Comparison of ENCODE assay signal across 9 mouse cellular contexts in genomic region chr17:46621324-46621723, GRCm38 (mm10). TPM values are rescaled to one million over a fixed set of nuclear protein-coding genes. Genes with fewer than 3 reads are reported as not detected.
A peak's percentile ranks its signal among the peaks of the same experiment; 100 is the strongest.
DNase-seq lines count a peak whose midpoint lies in the region; ATAC-seq lines count a peak whose summit lies in the region.
"Had no signal": no experiment of that assay in that cellular context is flagged by ENCODE, and none has a peak within 500 bp of the region (broad histone marks: within the 10 kb centered on the region; RNA-seq: fewer than 3 reads in every experiment).

No protein-coding gene starts in this region.

- H3K4me2 ChIP-seq in forebrain, embryonic 13.5 days: peak overlapping the region; percentile 23; the same call in 1 of the 2 replicates
- peak overlapping the region; percentile 8 for H3K4me2 ChIP-seq in embryonic facial prominence, embryonic 15.5 days (replicated peaks)
- peak overlapping the region; percentile 21; the same call in 1 of the 2 replicates for H3K4me2 ChIP-seq in intestine, embryonic 14.5 days (ENCODE audit: low read length)

- no peaks in the 10 kb centered on the region for H3K9me3 ChIP-seq in forebrain, embryonic 13.5 days (replicated peaks)
- 0 out of 2 replicates have a peak, but pooled peaks cover 4% of the 10 kb centered on the region for H3K9me3 ChIP-seq in forebrain, embryonic 10.5 days
- no peaks in the 10 kb centered on the region for H3K9me3 ChIP-seq in embryonic facial prominence, embryonic 15.5 days (replicated peaks)
- no peaks in the 10 kb centered on the region for H3K9me3 ChIP-seq in intestine, embryonic 14.5 days (ENCODE audit: control insufficient read depth, low read length)

- peaks cover 76% of the 10 kb centered on the region for H3K4me1 ChIP-seq in forebrain, embryonic 13.5 days
- H3K4me1 ChIP-seq in forebrain, embryonic 10.5 days: peaks cover 99% of the 10 kb centered on the region
- H3K4me1 ChIP-seq in embryonic facial prominence, embryonic 15.5 days: peaks cover 93% of the 10 kb centered on the region
- H3K4me1 ChIP-seq in intestine, embryonic 14.5 days (replicated peaks; ENCODE audit: control insufficient read depth, insufficient read depth, low read length): peaks cover 98% of the 10 kb centered on the region

- peak overlapping the region; percentile 40 for H3K27ac ChIP-seq in forebrain, embryonic 13.5 days
- no peak overlapping the region for H3K27ac ChIP-seq in forebrain, embryonic 10.5 days
- peak overlapping the region; percentile 96 for H3K27ac ChIP-seq in embryonic facial prominence, embryonic 15.5 days (replicated peaks)
- H3K27ac ChIP-seq in intestine, embryonic 14.5 days (ENCODE audit: low read depth): peak overlapping the region; percentile 19; the same call in 1 of the 2 replicates
- H3K27ac ChIP-seq: macrophage had no signal

- H3K36me3 ChIP-seq in forebrain, embryonic 13.5 days (ENCODE audit: poor library complexity, severe bottlenecking): no peaks in the 10 kb centered on the region
- H3K36me3 ChIP-seq in forebrain, embryonic 10.5 days (replicated peaks): peaks cover 10% of the 10 kb centered on the region
- no peaks in the 10 kb centered on the region for H3K36me3 ChIP-seq in embryonic facial prominence, embryonic 15.5 days
- no peaks in the 10 kb centered on the region for H3K36me3 ChIP-seq in intestine, embryonic 14.5 days (ENCODE audit: control insufficient read depth, insufficient read depth, low read length)

- H3K4me3 ChIP-seq in forebrain, embryonic 13.5 days: no peak overlapping the region
- H3K4me3 ChIP-seq in forebrain, embryonic 10.5 days: no peak overlapping the region
- H3K4me3 ChIP-seq in embryonic facial prominence, embryonic 15.5 days (replicated peaks): no peak overlapping the region
- H3K4me3 ChIP-seq in intestine, embryonic 14.5 days (ENCODE audit: low read depth, low read length): no peak overlapping the region

- H3K9ac ChIP-seq in forebrain, embryonic 13.5 days: no peak overlapping the region
- no peak overlapping the region for H3K9ac ChIP-seq in embryonic facial prominence, embryonic 15.5 days
- H3K9ac ChIP-seq in intestine, embryonic 14.5 days (ENCODE audit: low read length): no peak overlapping the region

- 76% methylated on average over 15 of the region's 15 CpGs for WGBS in forebrain, embryonic 13.5 days
- 83% methylated on average over 15 of the region's 15 CpGs for WGBS in forebrain, embryonic 10.5 days
- WGBS in embryonic facial prominence, embryonic 15.5 days: 27% methylated on average over 15 of the region's 15 CpGs
- 27% methylated on average over 15 of the region's 15 CpGs for WGBS in intestine, embryonic 14.5 days

- H3K27me3 ChIP-seq in forebrain, embryonic 13.5 days: no peaks in the 10 kb centered on the region
- H3K27me3 ChIP-seq in forebrain, embryonic 10.5 days (ENCODE audit: poor library complexity, severe bottlenecking): no peaks in the 10 kb centered on the region
- no peaks in the 10 kb centered on the region for H3K27me3 ChIP-seq in embryonic facial prominence, embryonic 15.5 days
- H3K27me3 ChIP-seq in intestine, embryonic 14.5 days (replicated peaks; ENCODE audit: control insufficient read depth, insufficient read depth, low read length): no peaks in the 10 kb centered on the region

- no peak for ATAC-seq in forebrain, embryonic 13.5 days
- no peak for ATAC-seq in embryonic facial prominence, embryonic 15.5 days (ENCODE audit: insufficient number of reproducible peaks, low FRiP score, low TSS enrichment, low read depth)
- no peak for ATAC-seq in intestine, embryonic 14.5 days (replicated peaks; ENCODE audit: low FRiP score, low TSS enrichment, low read depth)
- ATAC-seq in erythroblast, adult 5-6 weeks (replicated peaks; ENCODE audit: low FRiP score, poor library complexity, severe bottlenecking): no peak

- no peak for DNase-seq in forebrain, embryonic 10.5 days (ENCODE audit: extremely low spot score, low spot score)
- DNase-seq in MN1 (ENCODE audit: low spot score) (peak; percentile 70), liver (peak; percentile 44)
- no peak for DNase-seq in intestine, embryonic 14.5 days (ENCODE audit: low spot score)
- peak; percentile 84 for DNase-seq in right cerebral cortex, postnatal 10 days (ENCODE audit: low spot score in 2 of 2)

RNA-seq across cellular contexts. Expression of gene Ptk7, which starts 8.0 kb away (rescaled TPM):
- polyA plus RNA-seq in forebrain, embryonic 13.5 days (2015; fragmentation: Nextera tagmentation; extraction: Ambion mirVana): 32.5 and 35.3 TPM in 2 replicates
- polyA plus RNA-seq in forebrain, embryonic 10.5 days (2016; fragmentation: Nextera tagmentation; extraction: Ambion mirVana): 66.0 and 68.4 TPM in 2 replicates
- polyA plus RNA-seq in embryonic facial prominence, embryonic 15.5 days (2015; fragmentation: Nextera tagmentation; extraction: Ambion mirVana): 156 and 161 TPM in 2 replicates
- polyA plus RNA-seq in intestine, embryonic 14.5 days (2014; fragmentation: Nextera tagmentation; extraction: Ambion mirVana): 54.0 and 56.6 TPM in 2 replicates
- not detected in 2 replicates for total RNA-seq in erythroblast, adult 5-6 weeks (2015; ENCODE audit: low replicate concordance)
- total RNA-seq in erythroblast, adult 5-6 weeks (2017; ENCODE audit: low replicate concordance): not detected in 2 replicates

RNA-seq across cellular contexts. Expression of gene Klc4, which starts 24.5 kb away (rescaled TPM):
- polyA plus RNA-seq in forebrain, embryonic 13.5 days (2015; fragmentation: Nextera tagmentation; extraction: Ambion mirVana): 44.3 and 47.7 TPM in 2 replicates
- polyA plus RNA-seq in forebrain, embryonic 10.5 days (2016; fragmentation: Nextera tagmentation; extraction: Ambion mirVana): 29.1 and 31.8 TPM in 2 replicates
- 23.4 and 24.5 TPM in 2 replicates for polyA plus RNA-seq in embryonic facial prominence, embryonic 15.5 days (2015; fragmentation: Nextera tagmentation; extraction: Ambion mirVana)
- polyA plus RNA-seq in intestine, embryonic 14.5 days (2014; fragmentation: Nextera tagmentation; extraction: Ambion mirVana): 42.1 and 45.7 TPM in 2 replicates
- total RNA-seq in erythroblast, adult 5-6 weeks (2015; ENCODE audit: low replicate concordance): 0.38 and 1.3 TPM in 2 replicates
- 7.7 and 12.0 TPM in 2 replicates for total RNA-seq in erythroblast, adult 5-6 weeks (2017; ENCODE audit: low replicate concordance)

RNA-seq across cellular contexts. Expression of gene Mrpl2, which starts 24.7 kb away (rescaled TPM):
- polyA plus RNA-seq in forebrain, embryonic 13.5 days (2015; fragmentation: Nextera tagmentation; extraction: Ambion mirVana): 89.0 and 97.3 TPM in 2 replicates
- 136 and 137 TPM in 2 replicates for polyA plus RNA-seq in forebrain, embryonic 10.5 days (2016; fragmentation: Nextera tagmentation; extraction: Ambion mirVana)
- 92.9 and 95.8 TPM in 2 replicates for polyA plus RNA-seq in embryonic facial prominence, embryonic 15.5 days (2015; fragmentation: Nextera tagmentation; extraction: Ambion mirVana)
- 134 and 144 TPM in 2 replicates for polyA plus RNA-seq in intestine, embryonic 14.5 days (2014; fragmentation: Nextera tagmentation; extraction: Ambion mirVana)
- 35.5 and 61.9 TPM in 2 replicates for total RNA-seq in erythroblast, adult 5-6 weeks (2015; ENCODE audit: low replicate concordance)
- 19.5 and 41.6 TPM in 2 replicates for total RNA-seq in erythroblast, adult 5-6 weeks (2017; ENCODE audit: low replicate concordance)

RNA-seq across cellular contexts. Expression of gene Cul7, which starts 28.8 kb away (rescaled TPM):
- polyA plus RNA-seq in forebrain, embryonic 13.5 days (2015; fragmentation: Nextera tagmentation; extraction: Ambion mirVana): 33.5 and 39.0 TPM in 2 replicates
- polyA plus RNA-seq in forebrain, embryonic 10.5 days (2016; fragmentation: Nextera tagmentation; extraction: Ambion mirVana): 38.0 and 40.9 TPM in 2 replicates
- 64.0 and 64.1 TPM in 2 replicates for polyA plus RNA-seq in embryonic facial prominence, embryonic 15.5 days (2015; fragmentation: Nextera tagmentation; extraction: Ambion mirVana)
- polyA plus RNA-seq in intestine, embryonic 14.5 days (2014; fragmentation: Nextera tagmentation; extraction: Ambion mirVana): 43.4 and 43.7 TPM in 2 replicates
- total RNA-seq in erythroblast, adult 5-6 weeks (2015; ENCODE audit: low replicate concordance): 1.9 and 3.8 TPM in 2 replicates
- 0.68 and 1.1 TPM in 2 replicates for total RNA-seq in erythroblast, adult 5-6 weeks (2017; ENCODE audit: low replicate concordance)

RNA-seq across cellular contexts. Expression of gene Rrp36, which starts 52.8 kb away (rescaled TPM):
- polyA plus RNA-seq in forebrain, embryonic 13.5 days (2015; fragmentation: Nextera tagmentation; extraction: Ambion mirVana): 54.5 and 59.7 TPM in 2 replicates
- 69.0 and 70.1 TPM in 2 replicates for polyA plus RNA-seq in forebrain, embryonic 10.5 days (2016; fragmentation: Nextera tagmentation; extraction: Ambion mirVana)
- polyA plus RNA-seq in embryonic facial prominence, embryonic 15.5 days (2015; fragmentation: Nextera tagmentation; extraction: Ambion mirVana): 61.9 and 64.9 TPM in 2 replicates
- 49.1 and 57.7 TPM in 2 replicates for polyA plus RNA-seq in intestine, embryonic 14.5 days (2014; fragmentation: Nextera tagmentation; extraction: Ambion mirVana)
- total RNA-seq in erythroblast, adult 5-6 weeks (2015; ENCODE audit: low replicate concordance): 2.1 and 7.9 TPM in 2 replicates
- 7.7 and 11.3 TPM in 2 replicates for total RNA-seq in erythroblast, adult 5-6 weeks (2017; ENCODE audit: low replicate concordance)

Comparison
In these comparisons a context has a peak if more than half of its experiments do, and no peak if none do; other contexts are left out.
1. DNase-seq: peak in MN1 (single experiment), liver (single experiment) and right cerebral cortex, postnatal 10 days (2 of 2); none in forebrain, embryonic 10.5 days (single experiment) and intestine, embryonic 14.5 days (single experiment).
2. Peak in every context shown above with its lines, with median percentiles within 50 percentile points of each other: H3K4me2 ChIP-seq.